Mouse (Mus musculus) layer of hippocampus, adult 9-11 months (tissue): ENCODE measurements around the gene Arhgap6.

Source experiments
- DNase-seq: peaks from one replicate; pipeline ENCODE4 v3.0.0; 2022

The Arhgap6 gene

DNA sequence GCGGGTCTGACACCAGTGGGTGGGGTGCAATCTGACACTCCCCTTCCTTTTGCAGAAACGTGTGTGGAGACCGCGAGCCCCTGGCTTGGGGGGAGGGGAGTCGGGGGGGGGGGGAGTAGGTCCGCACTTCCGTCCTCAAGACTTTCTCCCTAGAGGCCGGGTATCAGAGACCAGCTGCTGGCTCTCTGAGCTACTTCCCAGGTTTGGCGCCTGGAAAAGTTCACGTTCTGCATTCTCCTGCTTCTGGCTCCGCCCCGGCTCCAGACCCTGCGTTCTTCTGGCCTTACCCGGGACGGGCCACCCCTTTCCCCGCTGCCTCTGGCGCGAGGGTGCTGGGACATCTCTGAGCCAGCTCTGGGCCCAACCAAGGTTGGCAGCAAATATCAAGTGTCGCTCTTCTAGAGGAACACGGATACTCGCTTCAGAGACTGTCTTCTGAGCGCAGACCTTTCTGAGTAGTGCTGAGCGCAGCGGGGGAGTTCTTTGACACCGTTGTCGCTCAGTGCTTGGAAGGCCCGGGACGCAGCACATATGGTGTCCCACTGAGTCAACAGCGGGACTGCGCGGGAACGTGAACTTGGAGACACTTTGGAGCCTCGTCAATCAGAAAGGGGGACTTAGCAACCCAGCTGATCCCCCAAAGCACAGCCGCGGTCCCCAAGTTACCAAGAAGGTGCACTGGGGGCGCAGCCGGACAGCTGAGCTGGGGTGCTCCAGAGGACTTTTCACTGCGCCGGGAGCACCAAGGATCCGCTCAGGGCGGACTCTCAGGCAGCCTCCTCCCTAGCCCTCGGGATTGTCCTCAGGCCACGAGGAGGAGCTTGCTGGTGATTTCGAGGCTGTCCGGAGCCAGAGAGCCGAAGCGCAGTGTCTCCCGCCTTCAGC is at the start of gene Arhgap6:
Arhgap6 (plus strand) TSS at position 126 of the 885 bp plus-strand sequence.
- no peak for DNase-seq

DNA sequence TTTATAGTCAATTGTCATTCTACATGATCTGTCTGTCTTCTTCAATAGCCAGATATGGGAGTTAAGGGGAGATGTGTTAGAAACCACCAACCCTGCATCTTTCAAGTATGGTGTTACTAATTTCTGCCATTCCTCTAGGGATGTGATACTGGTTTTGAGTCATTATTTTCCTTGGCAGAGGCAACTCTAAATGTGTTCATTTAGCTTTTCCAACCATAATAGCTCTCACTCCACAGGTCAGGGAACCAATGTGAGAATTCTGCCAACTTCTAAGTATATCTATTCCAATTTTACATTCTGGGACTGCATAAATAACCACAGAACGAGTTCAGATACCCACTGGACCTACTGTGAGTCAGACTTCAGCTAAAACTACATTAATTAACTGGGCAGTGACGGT is 47.9 kb upstream of the Arhgap6 start:
- DNase-seq = no peak

DNA sequence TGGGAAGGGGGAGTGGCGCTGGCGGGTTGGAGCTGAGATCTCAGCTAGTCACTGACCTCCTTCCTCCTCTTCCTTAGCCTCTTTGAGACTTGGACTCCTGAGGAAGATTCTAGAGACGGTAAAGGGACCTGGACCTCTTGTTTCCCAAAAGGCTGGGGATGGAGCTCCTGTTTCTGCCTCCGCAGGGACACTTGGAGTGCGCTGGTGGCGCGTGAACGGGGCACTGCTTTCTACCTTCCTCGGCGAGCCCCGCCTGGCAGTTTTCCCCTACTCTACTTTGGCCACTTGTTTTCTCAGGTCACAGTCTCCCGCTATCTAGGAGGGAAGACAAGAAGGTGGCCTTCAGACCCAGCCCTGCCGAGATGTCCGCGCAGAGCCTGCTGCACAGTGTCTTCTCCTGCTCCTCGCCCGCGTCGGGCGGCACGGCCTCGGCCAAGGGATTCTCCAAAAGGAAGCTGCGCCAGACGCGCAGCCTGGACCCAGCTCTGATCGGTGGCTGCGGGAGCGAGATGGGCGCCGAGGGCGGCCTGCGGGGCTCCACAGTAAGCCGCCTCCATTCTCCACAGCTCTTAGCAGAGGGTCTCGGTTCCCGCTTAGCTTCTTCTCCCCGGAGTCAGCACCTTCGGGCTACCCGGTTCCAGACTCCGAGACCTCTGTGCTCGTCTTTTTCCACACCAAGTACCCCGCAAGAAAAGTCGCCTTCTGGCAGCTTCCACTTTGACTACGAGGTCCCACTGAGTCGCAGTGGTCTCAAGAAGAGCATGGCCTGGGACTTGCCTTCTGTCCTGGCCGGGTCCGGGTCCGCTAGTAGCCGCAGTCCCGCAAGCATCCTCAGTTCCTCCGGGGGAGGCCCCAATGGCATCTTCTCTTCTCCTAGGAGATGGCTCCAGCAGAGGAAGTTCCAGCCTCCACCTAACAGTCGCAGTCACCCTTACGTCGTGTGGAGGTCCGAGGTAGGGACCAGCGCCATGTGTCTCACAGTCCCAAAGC is 1.3 kb downstream of the Arhgap6 start:
- no peak for DNase-seq

DNA sequence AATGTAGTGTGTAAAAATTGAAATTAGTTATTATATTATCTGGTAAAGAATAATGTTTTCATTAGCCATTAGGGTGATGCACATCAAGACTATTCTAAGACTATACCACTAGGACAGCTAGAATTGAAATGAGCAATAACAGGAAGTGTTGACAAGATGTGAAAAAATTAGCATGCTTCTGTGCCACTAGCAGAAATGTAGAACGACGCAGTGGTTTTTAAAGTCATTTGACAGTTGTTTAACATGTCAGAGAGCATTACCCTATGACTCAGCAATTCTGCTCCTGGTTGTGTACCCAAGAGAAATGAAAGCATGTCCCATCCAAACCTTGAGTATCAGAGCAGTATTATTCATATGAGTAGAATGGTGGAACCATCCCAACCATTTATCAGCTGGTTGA is 9.8 kb downstream of the Arhgap6 start:
- DNase-seq = no peak

DNA sequence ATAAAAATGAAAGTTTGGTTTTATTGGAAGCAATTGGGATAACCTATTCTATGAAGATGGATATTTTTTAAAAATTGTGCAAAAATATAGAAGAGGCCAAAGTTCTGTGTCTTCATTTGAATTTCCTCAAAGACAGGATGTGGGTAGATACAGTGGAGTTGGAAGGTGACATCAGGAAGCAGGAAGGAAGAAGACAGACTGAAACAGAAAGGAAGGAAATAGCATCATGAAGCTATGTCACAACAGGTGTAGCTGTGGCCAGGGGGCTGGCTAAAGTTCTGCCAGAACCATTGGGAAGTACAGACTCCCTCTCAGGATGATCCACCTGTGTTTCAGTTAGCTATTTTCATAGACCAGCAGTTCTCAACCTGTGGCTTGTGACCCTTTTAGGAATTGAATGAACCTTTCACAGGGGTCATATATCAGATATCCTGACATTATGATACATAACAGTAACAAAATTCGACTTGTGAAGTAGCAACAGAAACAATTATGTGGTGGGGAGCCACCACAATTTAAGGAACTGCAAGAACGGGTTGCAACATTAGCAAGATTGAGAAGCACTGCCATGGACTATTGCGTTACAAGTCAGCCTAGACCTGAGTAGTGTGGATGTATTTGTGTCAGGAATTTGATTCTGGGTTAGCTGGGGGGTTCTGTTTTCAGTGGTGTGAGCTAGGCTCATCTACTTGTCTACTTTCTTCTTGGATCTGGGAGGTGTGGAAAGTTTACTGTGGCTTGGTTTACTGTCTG is 15.8 kb downstream of the Arhgap6 start:
- no peak for DNase-seq

DNA sequence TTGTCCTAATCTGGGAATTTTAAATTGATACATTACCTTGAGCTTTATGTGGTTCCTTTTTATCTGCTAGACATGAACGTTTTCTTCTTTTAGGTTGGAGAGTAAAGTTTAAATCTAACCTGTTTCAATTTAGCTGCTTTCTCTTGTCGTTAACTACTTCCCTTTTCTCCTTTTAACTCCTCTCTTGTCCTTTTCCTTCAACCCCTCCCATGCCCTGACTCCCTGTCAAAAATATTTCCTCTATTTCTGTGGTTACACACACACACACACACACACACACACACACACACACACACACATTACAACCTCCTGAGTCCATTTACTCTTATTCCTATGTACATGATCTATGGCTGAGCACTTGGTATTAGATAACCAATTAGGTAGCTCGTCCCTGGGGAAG is 24.0 kb downstream of the Arhgap6 start:
- DNase-seq = no peak

DNA sequence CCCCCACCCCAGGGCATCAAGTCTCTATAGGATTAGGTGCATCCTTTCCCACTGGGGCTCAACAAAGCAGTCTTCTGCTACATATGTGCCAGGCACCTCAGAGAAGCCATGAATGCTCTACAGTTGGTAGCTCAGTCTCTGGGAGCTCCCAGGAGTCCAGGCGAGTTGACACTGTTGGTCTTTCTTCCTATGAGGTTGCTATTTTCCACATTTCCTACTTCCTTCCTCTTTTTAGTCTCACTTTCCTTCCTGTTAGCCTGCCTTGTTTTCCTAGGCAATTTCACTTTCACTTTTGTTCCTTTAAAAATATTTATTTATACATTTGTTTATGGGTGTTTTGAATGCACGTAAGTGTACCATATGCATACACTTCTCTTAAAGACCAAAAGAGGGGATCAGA is 29.3 kb downstream of the Arhgap6 start:
- no peak for DNase-seq

DNA sequence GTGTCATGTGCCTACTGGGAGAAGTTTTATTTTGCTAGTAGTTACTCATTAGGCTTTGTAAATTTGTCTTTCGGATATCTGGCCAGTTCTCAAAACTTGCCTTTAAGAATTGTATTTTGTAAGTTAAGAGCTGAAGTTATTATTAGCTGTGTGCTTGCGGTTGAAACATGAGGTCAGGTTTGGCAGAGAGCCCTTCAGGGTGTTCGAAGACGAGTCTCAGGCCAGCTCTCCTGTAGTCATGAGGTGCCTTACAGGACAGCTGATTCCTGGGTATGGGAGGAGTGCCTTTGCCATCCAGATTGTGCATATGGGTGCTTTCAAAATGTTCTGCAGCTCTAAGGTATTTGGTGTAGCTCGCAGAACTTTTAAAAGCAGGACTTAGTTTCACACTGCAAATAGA is 37.4 kb downstream of the Arhgap6 start:
- DNase-seq = no peak

DNA sequence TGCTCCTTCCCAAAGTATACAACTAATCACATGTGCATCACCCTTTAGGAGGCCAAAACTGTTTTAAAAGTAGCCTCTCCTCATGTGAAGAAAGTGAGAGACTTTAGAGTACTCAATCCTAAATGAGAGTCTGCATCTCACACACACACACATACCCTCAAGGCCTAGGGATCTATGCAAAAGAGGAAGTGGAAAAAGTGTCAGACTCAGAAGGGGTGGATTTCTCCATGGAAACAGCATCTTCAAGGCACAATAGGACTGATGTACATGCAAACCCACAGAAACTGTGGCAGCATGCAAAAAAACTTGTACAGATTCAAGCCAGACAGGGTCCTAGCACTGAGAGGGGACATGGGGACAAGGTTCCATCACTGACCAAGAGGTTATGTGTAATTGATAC is 53.2 kb downstream of the Arhgap6 start:
- DNase-seq = no peak

DNA sequence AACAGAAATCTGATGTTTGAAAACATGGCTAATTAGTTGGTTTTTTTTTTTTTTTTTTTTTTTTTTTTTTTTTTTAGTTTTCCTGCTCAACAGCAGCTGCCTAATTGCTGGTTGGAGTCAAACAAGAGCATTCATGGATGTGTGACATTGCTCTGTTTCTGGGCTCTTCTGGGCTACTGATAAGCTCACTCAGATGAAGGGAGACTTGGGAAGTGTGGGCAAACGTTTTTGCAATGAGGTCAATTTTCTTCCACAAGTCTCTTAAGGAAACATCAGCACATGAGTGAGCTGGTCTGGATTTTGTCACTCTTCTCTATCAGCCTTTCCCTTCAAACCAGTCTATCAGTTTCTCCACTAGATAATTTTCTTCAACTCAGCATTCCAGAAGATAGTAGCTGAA is 79.8 kb downstream of the Arhgap6 start:
- DNase-seq = no peak

DNA sequence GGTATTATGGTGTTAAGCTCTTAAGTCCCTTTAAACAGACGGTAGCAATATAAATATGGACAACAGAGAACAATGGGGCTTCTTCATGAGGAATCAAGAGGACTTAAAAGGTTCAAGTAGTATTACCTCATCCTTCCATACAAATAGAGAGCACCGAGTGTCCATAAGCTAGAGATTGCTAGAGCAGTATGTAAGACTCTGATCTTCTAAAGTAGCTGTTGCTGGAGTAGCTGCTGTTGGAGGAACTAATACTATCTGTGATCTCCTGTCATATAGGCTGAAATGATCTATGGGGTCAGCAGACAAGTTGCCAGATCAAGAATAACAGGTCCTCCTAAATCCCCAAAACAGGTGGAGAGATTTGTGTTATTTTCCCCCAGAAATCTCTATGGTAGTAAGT is 108.7 kb downstream of the Arhgap6 start:
- DNase-seq = no peak

DNA sequence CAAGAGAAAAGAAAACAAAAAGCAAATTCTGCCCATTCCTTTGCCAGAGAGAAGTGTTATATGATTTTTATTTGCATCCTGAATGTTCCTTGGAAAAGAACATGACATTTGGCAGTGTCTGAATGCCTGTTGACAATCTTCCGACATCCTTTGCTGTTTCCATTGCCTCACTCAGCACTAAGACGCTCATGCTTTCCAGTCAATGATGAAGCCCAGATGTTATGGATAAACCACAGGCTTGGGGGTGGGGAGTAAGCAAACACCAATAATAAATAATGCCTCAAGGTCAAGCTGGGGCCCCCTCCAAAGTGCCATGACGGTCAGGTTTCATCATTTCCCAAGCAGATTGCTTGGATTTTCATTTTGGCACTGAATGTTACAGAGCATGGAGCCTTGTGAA is 109.2 kb downstream of the Arhgap6 start:
- no peak for DNase-seq

DNA sequence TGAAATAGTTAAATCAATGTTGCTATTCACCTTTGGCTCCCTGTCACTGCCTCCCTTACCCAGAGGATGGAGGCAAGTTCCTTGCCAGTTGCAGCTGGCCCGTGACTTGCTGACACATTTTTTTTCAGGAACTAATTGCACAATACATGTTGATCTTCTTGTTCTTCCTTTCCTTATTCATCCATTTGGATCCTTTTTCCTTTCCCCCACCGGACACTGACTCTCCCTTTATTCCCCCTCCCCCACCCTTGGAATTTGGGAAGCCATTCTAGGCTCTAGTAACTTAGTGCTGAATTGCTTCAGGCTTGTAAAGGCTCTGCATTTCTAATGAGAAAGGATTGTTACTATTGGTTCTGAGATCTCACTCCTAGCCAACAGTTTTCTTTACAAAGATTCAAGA is 112.7 kb downstream of the Arhgap6 start:
- no peak for DNase-seq

DNA sequence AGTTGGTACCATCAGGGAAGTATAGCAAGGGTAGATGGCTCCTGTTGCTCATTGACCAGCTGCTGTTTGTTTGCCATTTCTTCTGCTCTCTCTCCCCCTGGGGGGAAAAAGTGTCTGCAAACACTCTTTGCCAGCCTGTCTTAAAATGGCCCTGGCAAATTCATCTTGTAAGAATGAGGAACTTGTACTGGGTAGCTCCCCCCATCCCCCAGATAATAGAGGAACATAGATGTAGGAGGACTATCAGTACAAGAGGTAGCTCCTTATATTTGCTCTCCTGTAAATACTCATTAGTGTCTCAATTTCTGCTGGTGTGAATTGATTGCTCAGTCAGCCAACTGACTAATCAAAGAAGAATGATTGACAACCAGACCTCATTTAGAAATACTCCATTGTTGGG is 118.6 kb downstream of the Arhgap6 start:
- DNase-seq = no peak

DNA sequence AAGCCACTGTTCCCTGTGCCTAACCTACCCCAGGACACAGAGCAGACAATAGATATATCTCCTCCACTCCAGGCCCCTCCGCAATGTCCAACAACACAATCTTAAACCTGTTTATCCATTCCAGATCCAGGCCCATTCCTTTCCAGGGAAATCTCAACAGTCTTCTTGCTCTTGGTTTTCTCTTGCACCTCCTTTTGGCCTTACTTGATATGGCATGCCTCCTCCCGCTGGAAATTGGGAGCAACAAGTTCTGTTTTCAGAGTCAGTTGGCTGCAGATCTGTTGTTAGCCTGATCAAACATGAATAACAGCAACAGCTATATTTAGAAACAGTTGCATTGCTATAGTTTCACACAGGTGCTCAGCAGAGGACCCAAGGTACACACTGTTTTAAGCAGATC is 126.0 kb downstream of the Arhgap6 start:
- DNase-seq = no peak

DNA sequence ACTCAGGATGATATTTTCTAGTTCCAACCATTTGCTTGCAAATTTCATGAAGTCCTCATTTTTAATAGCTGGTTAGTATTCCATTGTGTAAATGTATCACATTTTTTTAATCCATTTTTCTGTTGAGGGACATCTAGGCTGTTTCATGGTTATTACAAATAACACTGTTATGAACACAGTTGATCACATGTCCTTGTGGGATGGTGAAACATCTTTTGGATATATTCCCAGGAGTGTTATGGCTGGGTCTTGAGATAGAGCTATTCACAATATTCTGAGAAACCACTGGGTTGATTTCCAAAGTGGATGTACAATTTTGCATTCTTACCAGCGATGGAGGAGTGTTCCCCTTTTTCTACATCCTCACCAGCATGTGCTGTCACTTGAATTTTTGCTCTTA is 137.5 kb downstream of the Arhgap6 start:
- DNase-seq = no peak

DNA sequence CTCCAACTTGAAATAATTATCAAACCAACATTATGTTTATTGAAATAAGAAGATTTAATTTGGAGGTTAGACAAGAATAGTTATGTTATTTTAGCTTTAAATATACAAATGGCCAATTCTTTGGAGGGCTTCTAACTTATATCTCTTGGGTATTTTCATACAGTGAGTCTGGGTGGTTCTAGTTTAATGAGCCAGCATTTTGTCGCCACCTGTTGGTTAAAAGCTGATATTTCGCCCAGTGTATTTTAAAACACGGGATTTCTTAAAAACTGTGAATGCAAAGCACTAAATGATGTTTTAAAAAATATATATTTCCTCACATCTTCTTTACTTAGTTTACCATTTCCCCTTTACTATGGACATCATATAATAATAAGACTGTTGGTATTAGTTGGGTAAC is 140.5 kb downstream of the Arhgap6 start:
- peak; percentile 4 for DNase-seq

DNA sequence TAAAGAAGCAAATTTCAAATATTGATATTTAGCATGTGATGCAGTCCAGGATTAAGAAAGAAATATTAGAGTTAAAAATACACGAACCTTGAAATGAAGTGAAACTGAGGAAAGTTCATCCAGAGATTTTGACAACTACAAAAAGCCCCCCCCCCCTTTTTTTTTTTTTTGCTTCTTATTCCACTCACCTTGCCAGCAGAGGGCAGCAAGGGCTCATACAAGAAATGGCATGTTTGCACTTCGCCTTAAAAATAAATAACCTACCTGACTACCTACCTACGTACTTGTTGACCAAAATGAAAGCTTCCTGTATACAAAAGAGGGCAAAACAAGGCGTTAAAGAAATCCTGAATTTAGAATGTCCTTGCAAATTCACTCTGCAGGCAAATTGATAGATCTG is 143.0 kb downstream of the Arhgap6 start:
- DNase-seq = no peak

DNA sequence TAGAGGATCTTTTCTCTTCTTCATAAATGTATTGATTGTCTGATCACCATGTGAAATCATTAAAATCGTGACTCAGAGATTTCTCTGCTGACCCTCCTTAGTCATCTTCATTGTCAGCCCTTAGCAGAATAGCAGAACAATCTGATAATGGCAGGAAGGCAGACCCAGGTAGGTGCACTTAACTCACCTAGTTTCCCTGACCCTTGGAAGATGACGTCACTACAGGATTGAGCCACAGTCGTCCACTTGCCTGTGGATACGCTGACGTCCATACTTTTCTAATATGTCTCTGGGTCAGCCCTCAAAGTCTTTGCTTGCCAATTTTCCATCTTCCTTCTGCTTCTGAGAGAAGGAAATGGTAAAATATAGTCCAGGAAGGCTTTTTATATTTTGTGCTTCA is 146.8 kb downstream of the Arhgap6 start:
- no peak for DNase-seq

DNA sequence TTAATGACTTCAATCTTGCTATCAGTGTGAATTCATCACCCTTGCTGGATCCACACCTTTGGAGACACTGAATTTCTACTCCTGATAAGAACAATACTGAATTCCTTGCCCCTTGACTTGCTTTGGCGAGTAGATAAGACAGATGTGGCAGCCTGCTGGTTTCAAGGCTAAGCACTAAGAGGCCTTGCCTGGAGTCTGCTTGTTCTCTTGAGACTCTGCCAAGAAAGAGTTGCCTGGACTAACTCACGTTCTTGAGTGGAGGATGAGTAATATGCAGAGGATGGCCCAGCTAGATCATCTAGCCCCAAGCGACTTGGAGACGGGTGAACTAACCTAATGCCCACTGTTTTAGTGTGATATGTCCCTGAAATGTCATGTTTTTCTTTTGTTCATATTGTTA is 148.3 kb downstream of the Arhgap6 start:
- no peak for DNase-seq

DNA sequence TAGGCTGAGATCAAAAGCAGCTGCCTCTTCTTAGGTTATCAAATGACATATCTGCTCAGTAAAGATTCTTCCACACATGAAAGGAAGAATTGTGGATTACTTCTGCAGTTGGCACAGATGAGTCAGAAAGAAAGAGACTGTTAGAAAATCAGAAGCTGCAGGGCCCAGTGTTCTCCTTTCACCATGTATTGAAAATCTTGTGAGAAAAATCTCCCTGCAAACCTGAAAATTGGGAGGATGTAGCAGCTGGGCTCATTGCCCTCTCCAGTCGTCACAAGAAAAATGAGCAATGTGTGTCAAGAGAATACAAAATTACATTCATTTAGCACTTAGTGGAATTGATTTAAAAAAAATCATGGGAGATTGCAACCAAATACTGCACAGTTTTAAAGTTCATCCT is 180.5 kb downstream of the Arhgap6 start:
- DNase-seq = peak; percentile 1

DNA sequence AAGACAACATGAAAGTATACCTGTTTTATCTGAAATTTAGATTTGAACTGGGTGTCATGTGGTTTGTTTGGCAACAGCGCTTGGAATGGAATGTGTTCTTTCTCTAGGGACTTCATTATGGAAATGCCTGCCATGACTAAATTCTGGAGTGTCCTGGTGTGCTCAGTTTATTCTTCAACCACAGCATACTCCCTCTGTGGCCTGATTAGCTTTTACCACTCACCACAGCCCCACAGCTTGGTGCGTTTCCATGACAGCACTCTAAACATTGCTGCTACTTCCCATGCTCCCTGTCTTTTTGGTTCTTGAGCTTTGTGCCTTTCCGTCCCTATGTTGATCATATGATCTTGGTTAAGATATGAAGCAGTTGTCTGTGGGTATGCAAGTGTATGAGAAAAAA is 182.9 kb downstream of the Arhgap6 start:
- no peak for DNase-seq

DNA sequence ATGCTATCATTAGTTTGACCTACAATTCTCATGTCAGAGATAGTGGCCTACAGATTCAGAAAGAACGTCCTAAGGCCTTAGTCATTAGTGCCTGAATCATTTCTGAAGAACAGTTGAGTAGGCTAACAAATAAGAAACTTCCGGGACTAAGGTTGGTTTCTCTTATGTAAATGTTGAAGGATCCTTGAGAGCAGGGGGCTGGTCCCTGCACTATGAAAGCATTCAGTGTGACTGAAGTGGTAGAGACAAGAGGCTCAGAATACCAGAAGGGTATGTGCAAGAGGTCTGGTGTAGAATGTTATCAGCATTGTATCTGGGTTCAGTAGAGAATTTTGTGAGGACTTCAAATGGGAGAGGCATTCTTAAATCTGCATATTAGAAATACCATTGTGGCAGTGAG is 185.5 kb downstream of the Arhgap6 start:
- DNase-seq = no peak
